Mouse (Mus musculus) urinary bladder, postnatal 36 days (tissue): ENCODE data around the gene Eif3g.

Experiments
- DNase-seq, 2 experiments: peaks; one replicate each; pipeline ENCODE4 v3.0.0; 2022; ENCODE audit warnings: low spot score in 2 of 2, mixed read lengths in 1 of 2

Gene Eif3g

DNA sequence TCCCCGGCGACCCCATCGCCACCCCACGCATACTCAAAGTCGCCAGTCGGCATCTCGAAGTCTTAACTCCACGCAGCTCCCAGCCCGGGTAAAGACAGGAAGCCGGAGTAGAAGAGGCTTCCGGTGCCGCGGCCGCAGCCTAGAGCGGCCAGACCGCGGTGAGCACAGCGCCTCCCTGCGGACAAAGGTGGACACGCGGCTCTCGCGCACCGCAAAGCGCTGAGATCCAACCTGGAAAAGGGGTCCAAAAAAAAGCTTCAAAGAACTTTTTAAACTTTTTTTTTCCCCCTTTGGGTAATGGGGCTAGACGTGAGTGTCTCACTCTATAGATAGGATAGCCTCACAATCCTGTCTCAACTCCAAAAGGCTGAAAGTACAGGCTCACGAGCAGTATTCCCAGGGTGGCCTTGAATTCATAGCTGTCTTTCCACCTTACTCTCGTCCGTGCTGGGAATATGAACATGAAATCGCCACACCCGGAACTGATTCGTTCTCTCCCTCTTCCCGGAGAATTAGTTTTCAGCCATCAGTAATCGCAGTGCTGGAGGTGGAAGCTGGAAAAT is at the start of gene Eif3g:
Eif3g (minus strand) TSS at position 113 of the 563 bp plus-strand sequence.
- peak; percentile 75 to 85 for DNase-seq

DNA sequence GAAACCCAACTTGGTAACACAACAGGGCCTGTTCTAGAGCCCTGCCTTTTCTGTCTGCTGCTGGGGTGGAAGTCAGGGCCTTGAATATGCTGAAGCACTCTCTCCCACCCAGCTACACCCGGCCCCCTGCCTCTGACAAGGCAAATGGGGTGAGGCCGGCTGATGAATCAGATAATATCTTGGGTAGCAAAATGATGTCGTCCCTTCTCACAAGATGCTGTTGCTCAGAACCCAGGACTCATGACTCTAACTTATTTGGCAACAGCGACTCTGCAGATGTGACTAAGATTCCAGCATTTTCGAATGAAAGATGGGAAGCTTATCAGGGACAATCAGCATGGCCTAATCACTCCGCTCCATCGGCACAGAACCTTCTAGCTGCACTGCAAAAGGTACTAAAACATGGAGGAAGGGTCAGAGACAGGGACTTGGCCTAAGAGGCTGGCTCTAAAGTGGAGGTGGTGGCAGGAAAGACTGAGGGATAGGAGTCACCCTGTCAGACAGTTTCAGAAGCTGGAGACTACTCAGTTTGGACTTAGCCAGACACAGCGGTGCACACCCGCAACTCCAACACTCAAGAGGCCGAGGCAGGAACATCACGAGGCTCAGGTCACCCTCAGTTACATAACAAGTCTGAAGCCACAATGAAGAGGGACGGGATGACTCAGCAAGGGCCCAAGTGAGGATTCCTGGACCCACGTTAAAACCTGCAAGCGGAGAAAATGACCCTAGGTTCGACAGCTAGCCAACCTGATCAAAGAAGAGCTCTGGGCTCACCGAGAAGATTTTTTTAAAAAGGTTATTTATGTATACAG is 47.9 kb upstream of the Eif3g start:
- no peak for DNase-seq

DNA sequence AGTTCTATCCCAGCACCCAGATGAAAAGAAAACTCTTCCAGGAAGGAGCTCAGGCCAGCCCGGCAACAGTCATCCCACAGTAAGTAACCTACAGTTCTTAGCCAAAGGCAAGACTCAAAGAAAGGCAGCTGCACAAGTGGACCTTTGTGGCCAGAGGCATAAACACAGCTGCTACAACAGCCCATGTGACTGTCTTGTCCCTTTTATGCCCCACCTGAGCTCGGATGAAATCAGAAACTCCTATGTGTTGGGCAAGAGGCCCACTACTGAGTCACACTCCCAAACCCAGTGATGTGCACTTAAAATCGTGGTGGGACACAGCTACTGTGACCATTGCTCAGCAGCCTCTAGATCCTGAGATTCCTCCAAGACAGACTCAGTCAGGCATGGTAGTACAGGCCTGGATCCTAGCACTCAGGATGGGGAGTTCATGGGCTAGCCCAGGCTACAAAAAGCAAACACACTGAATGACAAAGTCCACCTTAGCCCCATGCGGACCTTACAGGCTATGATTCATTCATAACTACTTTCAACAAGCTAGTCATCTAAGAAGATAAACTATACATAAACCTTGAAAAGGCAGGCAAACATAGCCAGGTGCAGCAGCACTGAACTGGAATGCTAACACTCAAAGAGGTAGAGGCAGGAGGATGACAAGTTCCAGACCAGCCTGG is 46.4 kb upstream of the Eif3g start:
- no peak for DNase-seq

DNA sequence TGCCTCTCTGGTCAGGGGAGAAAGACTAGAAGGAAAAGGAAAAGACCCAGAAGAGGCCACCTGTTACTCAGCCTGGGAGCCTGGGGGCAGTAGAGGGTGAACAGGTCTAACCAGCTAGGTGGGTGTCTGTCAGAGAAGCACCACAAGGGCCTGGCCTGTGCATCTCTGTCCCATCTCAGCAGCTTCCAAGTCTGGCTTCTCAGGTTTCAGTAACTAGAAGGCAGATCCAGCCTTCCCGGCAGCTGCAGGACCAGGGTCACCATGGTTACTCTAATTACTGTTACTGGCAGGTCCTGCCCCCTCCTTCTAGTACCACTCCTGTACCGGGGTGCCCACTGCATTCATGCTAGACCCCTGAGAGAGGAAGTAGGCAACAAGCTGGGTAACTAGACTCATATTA is 45.5 kb upstream of the Eif3g start:
- no peak for DNase-seq

DNA sequence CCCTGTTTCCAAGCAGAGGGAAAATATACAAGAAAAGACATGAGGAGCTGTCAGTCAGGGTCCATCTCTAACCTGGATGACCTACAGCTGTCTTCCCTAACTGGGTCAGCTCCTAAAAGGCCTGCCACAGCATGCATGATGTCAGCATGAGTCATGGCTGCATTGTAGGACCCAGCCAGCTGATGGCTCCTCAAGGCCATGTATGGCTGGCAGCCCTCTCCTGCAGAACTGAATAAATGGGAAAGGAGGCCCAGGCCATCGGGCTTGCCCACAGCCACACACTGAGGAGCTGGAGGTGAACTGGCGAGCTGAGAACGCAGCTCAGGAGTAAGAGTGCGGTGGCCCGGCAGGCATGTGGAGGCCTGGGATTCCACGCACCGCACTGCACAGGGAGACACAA is 45.0 kb upstream of the Eif3g start:
- DNase-seq, result peak in 1 of 2 experiments; percentile 48

DNA sequence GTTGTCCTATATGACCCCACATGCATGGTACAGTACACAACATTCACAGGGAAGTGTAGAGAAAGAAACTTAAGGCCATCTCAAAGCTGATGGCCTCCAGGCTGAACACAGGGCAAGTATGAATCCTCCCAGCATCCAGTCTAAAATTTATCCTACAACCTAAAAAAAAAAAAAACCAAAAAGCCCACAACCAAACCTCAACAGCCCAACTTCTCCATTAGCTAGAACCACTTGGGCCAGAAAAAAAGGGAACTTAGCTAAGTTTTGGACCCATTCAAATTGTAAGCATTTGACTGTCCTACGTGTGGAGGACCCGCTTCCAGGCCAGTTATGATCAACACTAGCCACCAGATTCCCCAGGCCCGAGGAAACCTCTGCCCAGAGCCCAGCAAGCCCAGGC is 24.8 kb upstream of the Eif3g start:
- DNase-seq, result no peak

DNA sequence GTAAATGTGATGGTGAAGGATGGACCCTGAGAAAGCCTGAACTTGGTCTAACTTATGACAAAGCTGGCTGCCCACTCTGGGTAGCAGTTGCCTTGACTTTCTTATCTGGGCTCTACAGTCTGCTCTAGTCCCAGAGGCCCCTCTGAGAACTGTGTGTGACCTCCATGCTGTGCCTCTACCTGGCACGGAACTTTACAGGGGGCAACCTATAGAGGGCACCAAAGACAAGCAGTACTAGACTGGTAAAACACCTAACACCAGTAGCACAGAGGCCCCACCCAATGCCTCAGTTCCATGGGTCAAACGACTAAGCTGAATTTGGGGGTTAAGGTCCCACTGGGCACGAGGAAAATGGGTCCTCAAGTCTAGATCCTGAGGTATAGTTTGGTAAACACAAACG is 17.7 kb upstream of the Eif3g start:
- DNase-seq, result no peak

DNA sequence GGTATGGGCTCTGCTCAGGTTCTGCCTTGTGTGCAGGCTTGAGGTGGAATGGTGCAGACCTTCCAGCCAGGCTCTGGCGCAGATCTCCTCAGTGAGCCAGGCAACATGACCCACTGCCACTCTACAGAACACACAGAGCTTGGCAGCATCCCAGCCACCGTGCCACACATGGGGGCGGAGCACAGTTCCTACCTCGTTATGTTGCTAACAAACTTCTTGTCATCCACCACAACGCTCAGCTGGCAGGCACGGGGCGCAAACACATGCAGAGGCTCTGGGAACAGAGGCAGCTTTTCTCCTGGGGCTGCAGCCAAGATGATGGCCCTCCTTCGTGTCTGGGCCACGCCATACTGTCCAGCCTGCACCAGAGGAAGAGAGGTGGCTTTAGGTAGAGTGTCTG is 11.5 kb upstream of the Eif3g start:
- no peak for DNase-seq

DNA sequence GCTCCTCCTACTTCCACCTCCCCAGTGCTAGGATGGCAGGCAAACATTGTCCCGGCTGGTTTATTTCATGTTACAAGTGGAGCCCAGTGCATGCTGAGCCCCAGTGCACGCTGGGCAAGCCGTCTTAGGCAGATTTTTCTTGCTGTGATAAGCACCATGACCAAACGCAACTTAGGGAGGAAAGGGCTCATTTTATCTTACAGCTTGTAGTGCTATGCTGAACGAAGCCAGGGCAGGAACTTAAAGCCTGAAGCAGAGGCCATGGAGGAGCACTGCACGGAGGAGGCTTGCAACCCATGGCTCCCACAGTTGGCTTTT is 3.7 kb upstream of the Eif3g start:
- no peak for DNase-seq

DNA sequence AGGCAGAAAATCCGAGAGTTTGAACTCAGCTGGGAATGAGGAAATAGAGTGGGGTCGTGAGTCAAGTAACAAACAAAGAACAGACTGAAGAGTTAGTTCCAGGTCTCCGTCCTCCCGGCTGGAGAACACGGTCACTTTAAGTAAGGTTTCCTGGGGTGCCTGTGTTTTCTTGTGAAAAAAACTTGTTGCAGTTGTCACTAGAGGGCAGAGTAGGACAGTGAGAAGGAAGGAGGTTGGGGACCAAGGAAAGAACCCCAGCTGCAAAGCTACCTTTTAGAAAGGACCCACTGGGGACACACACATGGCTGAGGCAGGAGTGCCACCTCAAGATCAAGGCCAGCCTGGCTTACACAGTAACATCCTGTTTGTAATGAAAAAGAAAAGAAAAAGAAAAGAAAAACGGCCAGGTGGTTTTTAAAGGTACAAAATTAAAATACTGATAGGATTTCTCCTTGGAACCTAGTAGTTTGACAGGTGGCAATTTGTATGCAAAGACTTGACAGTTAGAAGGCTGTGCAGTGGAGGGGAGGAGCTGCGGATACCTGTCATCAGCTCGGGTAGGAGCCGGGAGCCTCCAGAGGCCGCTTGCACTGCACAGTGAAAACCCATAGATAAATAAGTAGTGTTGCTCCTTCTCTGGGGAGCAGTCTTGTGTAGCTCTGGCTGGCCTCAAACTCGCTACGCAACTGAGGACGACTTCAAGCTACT is 3.2 kb upstream of the Eif3g start:
- DNase-seq, result no peak

DNA sequence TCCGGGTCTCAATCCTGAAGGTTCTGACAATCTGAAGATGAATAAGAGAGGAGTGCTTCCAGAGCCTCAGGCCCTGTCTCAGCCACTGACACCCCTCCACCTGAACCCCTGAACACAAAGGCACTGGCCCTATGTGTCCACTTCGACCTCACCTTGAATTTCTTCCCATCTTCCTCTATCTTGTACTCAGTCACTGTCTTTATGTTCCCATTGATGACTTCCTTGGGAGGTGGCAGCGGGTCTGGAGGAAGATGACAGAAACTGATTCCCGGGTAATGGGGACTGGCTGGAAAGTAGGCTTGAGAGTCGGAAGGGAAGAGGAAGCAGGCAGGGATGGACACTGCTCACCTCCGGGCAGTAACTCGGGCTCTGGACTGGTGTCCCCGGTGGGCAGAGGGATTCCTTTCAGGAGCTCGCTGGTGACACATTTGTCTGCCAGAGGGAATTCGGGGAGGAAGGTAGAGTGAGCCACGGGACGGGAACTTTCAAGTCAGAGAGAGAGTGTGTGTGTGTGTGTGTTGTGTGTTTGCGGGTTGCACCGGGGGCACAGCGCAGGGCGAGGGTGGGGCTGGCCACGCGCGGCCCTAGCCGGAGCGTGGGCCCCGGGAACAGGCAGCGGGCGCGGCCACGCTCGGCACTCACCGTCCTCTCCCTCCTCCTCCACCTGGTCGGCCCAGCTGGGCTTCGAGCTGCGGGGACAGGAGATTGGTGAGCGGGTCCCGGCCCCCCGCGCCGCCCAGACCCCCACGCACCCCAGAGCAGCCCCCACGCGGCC is 500 bp downstream of the Eif3g start:
- no peak for DNase-seq

DNA sequence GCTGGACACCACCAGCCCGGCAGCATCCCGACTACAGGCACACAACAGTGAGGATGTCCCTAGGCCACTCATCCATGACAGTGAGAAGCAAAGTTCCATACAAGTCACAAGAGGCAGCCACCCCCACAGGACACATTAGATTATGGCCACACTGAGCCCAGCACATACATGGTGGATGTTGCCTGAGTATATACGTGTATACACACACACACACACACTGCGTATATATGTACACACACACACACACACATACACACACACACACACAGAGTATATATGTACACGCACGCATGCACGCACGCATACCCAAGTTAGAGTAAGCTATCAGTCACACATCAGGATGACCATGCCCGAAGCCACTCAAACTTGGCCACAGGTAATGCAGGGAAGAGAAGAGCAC is 3.0 kb downstream of the Eif3g start:
- DNase-seq, result no peak

DNA sequence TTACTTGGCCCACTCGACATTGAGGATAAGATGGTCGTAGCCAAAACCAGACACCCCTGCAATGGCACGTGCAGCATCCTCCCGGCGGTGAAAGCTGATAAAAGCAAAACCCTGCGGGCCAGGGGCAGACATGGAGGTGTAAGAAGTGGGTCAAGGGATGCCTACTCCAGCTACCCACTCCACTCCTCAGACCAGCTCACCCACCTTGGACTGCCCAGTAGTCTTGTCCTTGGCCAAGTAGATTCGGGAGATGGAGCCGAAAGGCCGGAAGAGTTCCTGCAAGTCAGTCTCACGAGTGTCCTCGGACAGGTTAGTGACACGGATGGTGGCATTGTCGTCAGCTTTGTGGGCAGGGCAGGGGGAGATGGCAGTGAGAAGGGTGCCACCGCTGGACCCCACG is 3.8 kb downstream of the Eif3g start:
- DNase-seq, result no peak

DNA sequence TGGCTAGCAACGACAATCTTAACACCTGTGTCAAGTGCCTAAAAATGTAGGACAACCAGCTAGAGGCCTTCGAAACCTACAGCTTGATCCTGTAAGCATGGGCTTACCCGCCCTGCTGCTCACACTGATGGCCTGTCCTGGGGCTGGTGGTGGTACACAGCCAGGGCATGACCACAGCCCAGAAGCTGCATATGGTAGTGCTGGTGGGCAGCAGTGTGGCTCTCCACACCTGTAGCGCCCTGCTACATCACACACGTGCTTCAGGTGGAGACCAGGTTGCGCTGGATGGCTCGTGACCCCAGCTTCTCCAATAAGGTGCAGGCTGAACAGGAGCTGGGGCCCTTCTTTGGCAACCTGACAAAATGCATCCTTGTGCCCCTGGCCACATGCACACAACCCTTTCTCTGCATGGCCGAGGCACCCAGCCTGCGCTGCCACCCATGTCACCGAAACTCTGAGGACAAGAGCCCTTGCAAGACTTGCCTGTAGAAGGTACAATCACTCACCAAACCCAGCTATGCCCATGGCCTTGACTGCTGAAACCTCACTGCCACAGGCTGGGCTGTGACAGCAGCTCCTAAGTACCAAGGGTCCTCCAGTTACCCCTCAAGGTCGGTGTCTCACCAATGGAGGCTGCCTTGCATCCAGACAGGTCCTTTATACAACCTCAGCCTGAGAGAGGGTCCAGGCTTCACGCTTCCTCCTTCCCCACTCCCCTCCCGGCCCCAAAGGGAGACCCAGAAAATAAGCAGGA is 4.7 kb downstream of the Eif3g start:
- DNase-seq, result no peak

DNA sequence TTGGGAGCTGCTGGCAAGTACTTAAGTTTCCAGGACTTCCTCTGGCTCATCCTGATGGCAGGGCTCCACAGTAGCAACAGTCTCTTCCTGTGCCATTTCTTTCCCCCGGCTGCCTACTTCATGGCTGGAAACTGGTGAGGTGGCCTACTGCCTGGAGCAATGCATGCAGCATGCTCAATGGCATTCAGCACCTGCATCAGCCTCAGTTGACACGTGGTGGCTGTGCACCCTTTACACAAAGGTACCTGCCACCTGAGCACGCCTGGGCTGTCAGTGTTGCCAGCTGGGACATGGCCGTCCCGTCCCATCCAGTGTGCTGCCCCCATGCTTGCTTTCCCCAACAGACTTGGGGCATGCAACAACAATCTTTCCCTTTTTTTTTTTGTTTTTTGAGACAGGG is 5.4 kb downstream of the Eif3g start:
- no peak for DNase-seq

DNA sequence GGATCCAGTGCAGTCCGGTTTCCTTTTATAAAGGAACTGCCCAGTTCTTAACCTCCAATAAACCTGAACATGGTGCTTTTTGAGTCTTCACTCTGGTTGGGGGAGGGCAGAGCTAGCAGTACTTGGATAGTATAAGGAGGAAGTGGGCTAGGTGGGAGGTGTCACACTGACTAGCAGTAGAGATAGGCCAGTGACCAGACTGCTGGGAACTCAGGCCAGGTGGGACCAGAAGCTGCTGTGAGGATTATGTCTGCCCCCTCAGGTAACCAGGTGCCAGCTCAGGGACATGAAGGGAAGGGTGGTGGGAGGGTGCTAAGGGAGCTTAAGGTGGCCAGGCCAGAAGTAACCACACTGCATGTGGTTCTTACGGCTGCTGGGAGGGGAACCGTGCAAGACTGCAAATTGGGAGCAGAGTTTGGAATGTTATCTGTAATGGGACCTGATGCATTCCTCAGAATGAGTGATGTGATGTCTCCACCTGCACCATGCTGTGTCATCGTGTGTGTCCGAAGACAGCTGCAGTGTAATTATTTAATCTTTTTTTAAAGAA is 6.2 kb downstream of the Eif3g start:
- no peak for DNase-seq

DNA sequence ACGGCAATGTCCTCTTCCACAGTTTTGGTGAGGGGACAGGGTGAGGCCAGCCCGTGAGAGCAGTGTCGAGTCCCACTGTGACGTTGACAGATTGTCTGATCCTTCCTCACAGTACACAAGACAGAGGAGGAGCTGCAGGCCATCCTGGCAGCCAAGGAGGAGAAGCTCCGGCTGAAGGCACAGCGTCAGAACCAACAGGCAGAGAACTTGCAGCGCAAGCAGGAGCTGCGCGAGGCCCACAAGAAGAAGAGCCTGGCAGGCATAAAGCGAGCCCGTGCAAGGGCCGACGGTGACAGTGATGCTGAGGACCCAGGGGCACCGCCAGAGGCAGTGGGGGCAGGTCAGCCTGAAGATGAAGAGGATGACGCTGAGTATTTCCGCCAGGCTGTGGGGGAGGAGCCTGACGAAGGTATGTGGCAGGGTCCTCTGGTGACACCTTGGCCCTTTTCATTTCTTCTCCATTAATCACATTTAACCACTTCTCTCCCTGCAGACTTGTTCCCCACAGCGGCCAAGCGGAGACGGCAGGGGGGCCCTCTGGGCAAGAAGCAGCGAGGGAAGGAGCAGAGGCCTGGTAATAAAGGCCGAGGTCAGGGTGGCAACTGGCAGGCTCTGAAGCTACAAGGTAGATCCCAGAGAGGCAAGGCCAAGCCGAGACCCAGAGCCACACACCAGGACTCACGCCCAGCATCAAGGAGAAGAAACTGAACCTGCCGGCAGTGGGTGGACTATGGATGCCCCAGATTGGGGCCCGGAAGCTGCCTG is 6.9 kb downstream of the Eif3g start:
- DNase-seq, result no peak

DNA sequence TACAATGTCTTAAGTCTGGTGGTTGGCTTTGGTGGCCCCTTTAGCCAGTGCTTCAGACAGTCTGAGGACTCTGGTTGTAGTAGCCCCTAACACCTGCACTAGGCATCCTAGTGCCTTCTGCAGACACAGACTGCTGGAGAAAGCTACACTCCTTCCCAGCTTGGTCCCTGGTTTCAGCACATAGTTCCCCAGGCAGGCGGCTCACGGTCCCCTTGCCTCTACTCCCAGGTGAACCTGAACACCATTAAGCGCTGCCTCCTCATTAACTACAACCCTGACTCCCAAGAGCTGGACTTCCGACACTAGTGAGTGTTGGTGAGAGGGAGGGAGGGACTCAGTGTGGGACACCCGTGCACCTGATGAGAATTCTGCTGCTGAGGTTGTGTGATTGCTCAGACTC is 8.0 kb downstream of the Eif3g start:
- DNase-seq, result no peak

DNA sequence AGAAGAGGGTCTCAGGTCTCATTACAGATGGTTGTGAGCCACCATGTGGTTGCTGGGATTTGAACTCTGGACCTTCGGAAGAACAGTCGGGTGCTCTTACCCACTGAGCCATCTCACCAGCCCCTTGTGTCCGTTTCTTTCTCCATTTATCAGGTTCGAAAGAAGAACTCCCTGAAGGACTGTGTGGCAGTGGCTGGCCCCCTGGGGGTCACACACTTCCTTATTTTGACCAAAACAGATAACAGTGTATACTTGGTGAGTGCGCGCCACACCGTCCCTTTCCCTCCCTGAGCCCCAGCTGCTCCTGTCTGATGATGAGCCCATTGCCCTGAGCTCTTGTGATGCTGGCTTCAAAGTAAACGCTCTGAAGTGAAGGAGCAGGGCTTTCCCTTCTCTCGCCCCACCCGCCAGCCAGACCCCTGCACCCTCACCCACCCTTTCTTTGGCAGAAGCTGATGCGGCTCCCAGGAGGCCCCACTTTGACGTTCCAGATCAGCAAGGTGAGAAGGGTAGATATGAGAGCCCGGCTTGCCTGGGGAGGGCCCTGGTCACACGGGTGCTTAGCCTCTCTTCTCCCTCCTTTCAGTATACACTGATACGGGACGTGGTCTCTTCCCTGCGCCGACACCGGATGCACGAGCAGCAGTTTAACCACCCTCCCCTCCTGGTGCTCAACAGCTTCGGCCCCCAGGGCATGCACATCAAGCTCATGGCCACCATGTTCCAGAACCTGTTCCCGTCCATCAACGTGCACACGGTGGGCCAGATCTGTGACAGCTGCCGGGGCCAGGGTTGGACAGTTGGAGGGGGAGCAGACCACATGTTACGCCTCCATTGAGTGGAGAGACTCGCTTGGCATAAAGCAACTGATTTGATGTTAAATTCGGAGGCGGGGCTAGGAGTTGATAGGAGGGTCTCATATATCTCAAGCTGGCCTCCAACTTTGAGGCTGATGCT is 9.0 kb downstream of the Eif3g start:
- DNase-seq, result no peak
